Mouse (Mus musculus): ENCODE results near the gene Gm17374. TPM values are rescaled to one million over a fixed set of nuclear protein-coding genes. Genes with fewer than 3 reads are reported as not detected.
"Not testable (repeated sequence)": the region's sequence is repeated elsewhere in the genome, so short reads cannot be mapped to it uniquely, and the experiment has no call there.

The Gm17374 gene
- polyA plus RNA-seq, 1 experiment from 2014 or later = not detected

GRCm38 (mm10) chr2:140185685-140186210, 33.9 kb downstream of the Gm17374 start:
- peaks cover 31% of the 10 kb centered on the region for H3K36me3 ChIP-seq
- not testable (repeated sequence) for ATAC-seq (ENCODE audit: insufficient number of reproducible peaks, low FRiP score, low TSS enrichment, low read depth); H3K4me3 ChIP-seq; H3K9ac ChIP-seq; H3K9me3 ChIP-seq; H3K4me2 ChIP-seq; H3K4me1 ChIP-seq; H3K27ac ChIP-seq; H3K27me3 ChIP-seq
- WGBS = 93% methylated on average over 3 of the region's 3 CpGs

GRCm38 (mm10) chr2:140200713-140201112, 48.9 kb downstream of the Gm17374 start:
- Histone ChIP-seq H3K27me3 (no peaks in the 10 kb centered on the region), H3K4me3 (no peak overlapping the region), H3K9me3 (no peaks in the 10 kb centered on the region), H3K27ac (no peak overlapping the region), H3K4me1 (no peaks in the 10 kb centered on the region), H3K9ac (no peak overlapping the region), H3K4me2 (no peak overlapping the region), H3K36me3 (peaks cover 41% of the 10 kb centered on the region)
- ATAC-seq (ENCODE audit: insufficient number of reproducible peaks, low FRiP score, low TSS enrichment, low read depth) = no peak
- WGBS = 59% methylated on average over 2 of the region's 2 CpGs

- H3K9me3 ChIP-seq = no peaks in the 10 kb centered on the region
Measured at GRCm38 (mm10) chr2:140202573-140202972, 50.7 kb downstream of the Gm17374 start.

More at GRCm38 (mm10) chr2:140202573-140202972, 50.7 kb downstream of the Gm17374 start:
- no peaks in the 10 kb centered on the region for H3K4me1 ChIP-seq
- H3K27me3 ChIP-seq = no peaks in the 10 kb centered on the region
- no peak overlapping the region for H3K4me2 ChIP-seq
- no peak for ATAC-seq (ENCODE audit: insufficient number of reproducible peaks, low FRiP score, low TSS enrichment, low read depth)
- 86% methylated on average over 5 of the region's 5 CpGs for WGBS
- peaks cover 49% of the 10 kb centered on the region for H3K36me3 ChIP-seq
- no peak overlapping the region for H3K4me3 ChIP-seq
- H3K9ac ChIP-seq = no peak overlapping the region
- H3K27ac ChIP-seq = no peak overlapping the region

Other genes with a start within 250 kb of the Gm17374 start
- gene Tasp1, start 85.2 kb upstream of the Gm17374 start, polyA plus RNA-seq (2015; fragmentation: Nextera tagmentation; extraction: Ambion mirVana) = 20.4 and 24.0 TPM in 2 replicates
- 21.1 and 24.8 TPM in 2 replicates for gene Esf1, start 18.5 kb downstream of the Gm17374 start, polyA plus RNA-seq (2015; fragmentation: Nextera tagmentation; extraction: Ambion mirVana)
- 22.1 and 22.9 TPM in 2 replicates for gene Ndufaf5, start 18.6 kb downstream of the Gm17374 start, polyA plus RNA-seq (2015; fragmentation: Nextera tagmentation; extraction: Ambion mirVana)
- not detected in 2 replicates for gene Sel1l2, start 237.7 kb downstream of the Gm17374 start, polyA plus RNA-seq (2015; fragmentation: Nextera tagmentation; extraction: Ambion mirVana)
- gene Macrod2, start 243.3 kb downstream of the Gm17374 start, polyA plus RNA-seq (2015; fragmentation: Nextera tagmentation; extraction: Ambion mirVana) = 28.9 and 31.0 TPM in 2 replicates